Mouse (Mus musculus) liver, postnatal 0 days (tissue): ENCODE data around the gene L3mbtl1.

Source experiments
- CTCF ChIP-seq: sonication (generic); IDR thresholded peaks from 2 replicates; pipeline ENCODE4 v1.5.1; 2016; ENCODE audit warnings: antibody characterized with exemption, low read depth
- EP300 ChIP-seq: IDR thresholded peaks from 2 replicates; pipeline ENCODE4 v1.6.1; 2016; ENCODE audit warnings: antibody characterized with exemption, low read depth, mild to moderate bottlenecking

GRCm38 (mm10) chr2:162927918-162928585, 15.2 kb upstream of the L3mbtl1 start:
- TF ChIP-seq CTCF (no peak), EP300 (no peak)
